Mouse (Mus musculus) stomach, embryonic 14.5 days (tissue): ENCODE measurements around the gene Pcnt. TPM values are rescaled to one million over a fixed set of nuclear protein-coding genes. Genes with fewer than 3 reads are reported as not detected.

Source experiments
- ATAC-seq: fragments of 200-750 bp; cut with Nextera tagmentation; 2 replicates; pipeline ENCODE4 v1.8.0; 2017; ENCODE audit warnings: low read depth, moderate TSS enrichment; ENCODE audit not compliant: insufficient number of reproducible peaks, insufficient read depth, low FRiP score
- H3K27ac ChIP-seq: fragments of 300-500 bp; sonication (generic); 2 replicates; pipeline ENCODE4 v1.5.1; 2014; ENCODE audit warnings: mild to moderate bottlenecking, low read length, moderate library complexity, mixed read lengths
- H3K27me3 ChIP-seq: fragments of 300-500 bp; sonication (generic); 2 replicates; pipeline ENCODE4 v1.6.1; 2014; ENCODE audit warnings: low read length, control low read depth, mixed read lengths; ENCODE audit not compliant: control insufficient read depth, insufficient read depth
- H3K36me3 ChIP-seq: fragments of 300-500 bp; sonication (generic); 2 replicates; pipeline ENCODE4 v1.6.1; 2014; ENCODE audit warnings: mild to moderate bottlenecking, control low read depth, low read length, moderate library complexity, mixed read lengths; ENCODE audit not compliant: control insufficient read depth, insufficient read depth
- H3K4me1 ChIP-seq: fragments of 300-500 bp; sonication (generic); 2 replicates; pipeline ENCODE4 v1.6.1; 2014; ENCODE audit warnings: low read length, control low read depth, mixed read lengths; ENCODE audit not compliant: control insufficient read depth, insufficient read depth
- H3K4me2 ChIP-seq: fragments of 300-500 bp; sonication (generic); replicated peaks from 2 replicates; pipeline ENCODE4 v1.6.1; 2014; ENCODE audit warnings: low read depth, low read length, control low read depth
- H3K4me3 ChIP-seq: fragments of 300-500 bp; sonication (generic); 2 replicates; pipeline ENCODE4 v1.5.1; 2014; ENCODE audit warnings: low read depth, low read length, control low read depth
- H3K9ac ChIP-seq: fragments of 300-500 bp; sonication (generic); replicated peaks from 2 replicates; pipeline ENCODE4 v1.6.1; 2014; ENCODE audit warnings: low read depth, mild to moderate bottlenecking, control low read depth, low read length, moderate library complexity, mixed read lengths
- H3K9me3 ChIP-seq: fragments of 300-500 bp; sonication (generic); 2 replicates; pipeline ENCODE4 v1.6.1; 2016; ENCODE audit warnings: low read depth, low read length, control low read depth; ENCODE audit not compliant: control insufficient read depth
- WGBS: fragments of 180-500 bp; shearing (Covaris S2); extraction: QIAGEN DNeasy Blood & Tissue Kit; methylation state at CpG from one replicate; pipeline ENCODE4 v1.1.7; 2014; 5-methylcytosine and 5-hydroxymethylcytosine counted together
- polyA plus RNA-seq: library from polyadenylated mRNA; unstranded; fragments of >200 nt; fragmentation: Nextera tagmentation; extraction: Ambion mirVana; gene quantifications from 2 replicates; pipeline ENCODE4 v1.2.1, GENCODE M21; 2014

Gene Pcnt
- polyA plus RNA-seq, 1 experiment from 2014 or later: 18.9 TPM

DNA sequence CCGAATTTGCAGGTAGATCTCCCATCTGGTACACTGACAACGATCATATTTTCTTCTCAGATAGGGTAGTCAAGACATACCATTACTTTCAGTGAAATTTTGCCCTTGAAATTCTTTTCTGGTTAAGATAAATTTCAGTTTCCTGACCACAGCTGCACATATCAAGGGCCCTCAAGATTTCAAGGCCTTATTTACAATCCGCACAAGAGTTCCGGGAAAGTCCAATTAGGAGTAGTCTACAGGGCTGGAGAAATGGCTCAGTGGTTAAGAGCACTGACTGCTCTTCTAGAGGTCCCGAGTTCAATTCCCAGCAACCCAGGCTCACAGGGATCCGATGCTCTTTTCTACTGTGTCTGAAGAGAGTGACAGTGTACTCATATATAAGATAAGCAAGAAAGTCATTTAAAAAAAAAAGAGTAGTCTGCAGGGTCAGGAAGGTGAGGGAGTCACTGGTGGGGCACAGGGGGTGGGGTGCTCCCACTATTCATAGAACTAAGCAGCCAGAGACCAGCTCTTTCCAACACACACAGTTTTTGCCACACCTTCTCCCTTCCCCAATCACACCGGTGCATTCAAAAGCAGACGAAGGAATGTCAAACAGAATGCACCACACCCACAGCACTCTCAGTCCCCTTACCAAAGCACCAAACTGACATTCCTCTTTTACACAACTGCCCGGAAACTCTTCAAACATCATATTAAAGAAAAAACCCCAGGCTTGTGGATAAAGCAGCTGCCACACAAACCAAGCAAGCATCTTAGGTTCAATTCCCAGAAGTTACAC, 3.3 kb downstream of the Pcnt start:
- no peaks in the 10 kb centered on the region for H3K9me3 ChIP-seq
- H3K27ac ChIP-seq: no peak overlapping the region; the same call in 1 of the 2 replicates
- no peaks in the 10 kb centered on the region for H3K27me3 ChIP-seq
- peaks cover 27% of the 10 kb centered on the region for H3K36me3 ChIP-seq
- no peak for ATAC-seq
- H3K9ac ChIP-seq: no peak overlapping the region
- H3K4me3 ChIP-seq: no peak overlapping the region
- WGBS: 76% methylated on average over 9 of the region's 9 CpGs
- H3K4me2 ChIP-seq: no peak overlapping the region
- no peaks in the 10 kb centered on the region for H3K4me1 ChIP-seq

DNA sequence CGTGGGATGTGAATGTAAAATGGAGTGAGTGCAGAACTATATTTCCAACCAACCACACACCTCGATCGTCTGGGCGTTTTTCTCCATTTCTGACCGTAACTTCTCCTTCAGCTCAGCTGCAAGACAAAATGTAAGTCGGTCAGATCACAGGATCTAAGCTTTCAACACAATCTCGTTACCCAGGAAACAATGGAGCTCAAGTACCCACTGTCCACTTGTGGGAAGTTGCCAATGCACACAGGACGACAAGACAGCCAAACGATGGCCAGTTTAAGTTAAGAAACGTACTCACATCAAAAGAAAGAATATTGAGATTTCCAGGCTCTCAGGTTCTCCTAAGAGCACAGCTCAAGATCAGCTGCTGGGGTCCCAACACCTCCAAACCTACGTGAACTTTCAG, 8.7 kb downstream of the Pcnt start:
- Histone ChIP-seq H3K9me3 (no peaks in the 10 kb centered on the region), H3K4me2 (no peak overlapping the region), H3K36me3 (peaks cover 77% of the 10 kb centered on the region), H3K27me3 (no peaks in the 10 kb centered on the region), H3K9ac (no peak overlapping the region), H3K4me3 (no peak overlapping the region), H3K27ac (no peak overlapping the region), H3K4me1 (no peaks in the 10 kb centered on the region)
- WGBS: 91% methylated on average over 11 of the region's 11 CpGs
- no peak for ATAC-seq

DNA sequence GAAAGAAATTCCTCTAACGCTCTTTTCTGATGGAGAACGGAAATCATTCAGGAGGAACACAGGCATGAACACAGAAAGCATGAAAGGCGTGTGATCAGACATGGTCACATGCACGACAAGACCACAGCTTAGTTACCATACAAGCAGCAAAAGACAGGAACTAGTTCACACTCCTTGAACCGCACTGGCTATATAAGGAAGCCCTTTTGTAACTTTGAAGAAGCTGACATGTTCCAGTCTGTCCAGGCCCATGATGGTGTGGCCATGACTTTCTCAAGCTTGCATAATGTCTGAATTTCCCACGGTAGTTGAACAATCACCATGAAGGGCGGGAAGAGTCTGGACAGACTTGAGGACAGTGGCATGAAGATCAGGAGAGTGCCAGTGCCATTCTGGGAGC, 16.9 kb downstream of the Pcnt start:
- Histone ChIP-seq H3K27ac (no peak overlapping the region), H3K9me3 (no peaks in the 10 kb centered on the region), H3K9ac (no peak overlapping the region), H3K36me3 (peaks cover 77% of the 10 kb centered on the region), H3K4me3 (no peak overlapping the region), H3K27me3 (no peaks in the 10 kb centered on the region), H3K4me2 (no peak overlapping the region), H3K4me1 (no peaks in the 10 kb centered on the region)
- ATAC-seq: no peak
- 95% methylated on average over 7 of the region's 7 CpGs for WGBS

DNA sequence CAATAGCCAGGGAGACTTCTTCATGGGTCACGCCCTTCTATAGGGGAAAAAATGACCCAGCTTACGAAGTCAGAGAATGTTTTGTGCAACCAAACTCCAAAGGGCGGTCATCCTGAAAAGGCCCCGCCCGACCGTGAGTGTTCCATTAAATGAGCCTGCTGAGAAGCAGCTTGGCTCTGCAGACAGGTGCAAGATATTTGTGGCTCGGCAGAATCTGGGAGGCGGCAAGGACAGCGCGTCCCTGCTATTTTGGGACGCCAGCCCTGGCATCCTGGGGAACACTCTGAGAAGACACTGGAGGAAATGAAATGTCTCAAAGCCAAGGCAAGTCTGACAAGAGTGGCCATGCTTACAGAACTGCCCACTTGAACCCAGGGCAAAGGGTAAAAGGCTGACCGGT, 25.8 kb downstream of the Pcnt start:
- Histone ChIP-seq H3K4me1 (no peaks in the 10 kb centered on the region), H3K27me3 (no peaks in the 10 kb centered on the region), H3K4me3 (no peak overlapping the region), H3K4me2 (no peak overlapping the region), H3K27ac (no peak overlapping the region), H3K36me3 (peaks cover 62% of the 10 kb centered on the region), H3K9me3 (no peaks in the 10 kb centered on the region), H3K9ac (no peak overlapping the region)
- 91% methylated on average over 12 of the region's 12 CpGs for WGBS
- no peak for ATAC-seq

DNA sequence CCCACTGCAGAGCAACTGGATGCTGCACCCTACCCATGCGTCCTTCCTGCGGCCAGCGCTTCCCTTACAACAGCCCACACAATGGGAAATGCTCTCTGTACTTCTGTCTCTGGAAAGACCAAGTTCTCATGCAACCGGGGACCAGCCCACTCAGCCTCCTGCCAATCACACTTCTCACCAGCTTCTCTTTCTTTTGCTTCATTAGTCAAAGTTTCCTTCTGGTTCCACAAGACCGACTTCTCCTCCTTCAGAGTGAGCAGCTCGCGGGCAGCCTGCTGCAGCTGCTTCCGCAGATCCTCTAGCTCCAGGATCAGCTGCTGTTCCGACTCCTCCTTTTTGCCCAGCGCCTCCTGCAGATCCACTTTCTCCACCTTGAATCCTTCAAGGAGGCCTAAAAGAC, 34.1 kb downstream of the Pcnt start:
- Histone ChIP-seq H3K36me3 (peaks cover 68% of the 10 kb centered on the region), H3K27me3 (no peaks in the 10 kb centered on the region), H3K9ac (no peak overlapping the region), H3K9me3 (no peaks in the 10 kb centered on the region), H3K27ac (no peak overlapping the region), H3K4me3 (no peak overlapping the region), H3K4me2 (no peak overlapping the region), H3K4me1 (no peaks in the 10 kb centered on the region)
- no peak for ATAC-seq
- 94% methylated on average over 10 of the region's 10 CpGs for WGBS

DNA sequence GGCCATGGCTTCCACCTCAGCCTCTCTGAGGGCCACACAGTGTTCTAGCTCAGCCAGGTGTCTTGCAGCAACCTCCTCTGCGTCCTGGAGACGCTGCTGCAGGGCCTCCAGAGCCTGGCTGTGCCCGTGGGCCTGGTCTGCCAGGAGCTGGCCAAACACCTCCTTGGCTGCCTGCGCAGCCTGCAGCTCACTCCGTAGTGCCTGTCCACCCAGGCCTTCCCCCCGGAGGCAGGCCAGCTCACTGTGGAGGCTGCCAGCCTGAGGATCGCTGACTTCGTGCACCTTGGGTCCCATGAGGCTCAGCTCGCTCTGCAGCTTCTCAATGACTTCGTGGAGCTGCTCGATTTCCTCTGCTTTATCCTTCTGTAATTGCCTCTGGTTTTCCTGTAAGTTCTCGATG, 50.0 kb downstream of the Pcnt start:
- Histone ChIP-seq H3K27me3 (no peaks in the 10 kb centered on the region), H3K9ac (no peak overlapping the region), H3K9me3 (no peaks in the 10 kb centered on the region), H3K36me3 (peaks cover 53% of the 10 kb centered on the region), H3K4me2 (no peak overlapping the region), H3K4me1 (no peaks in the 10 kb centered on the region), H3K4me3 (no peak overlapping the region), H3K27ac (no peak overlapping the region)
- WGBS: 93% methylated on average over 12 of the region's 12 CpGs
- no peak for ATAC-seq

DNA sequence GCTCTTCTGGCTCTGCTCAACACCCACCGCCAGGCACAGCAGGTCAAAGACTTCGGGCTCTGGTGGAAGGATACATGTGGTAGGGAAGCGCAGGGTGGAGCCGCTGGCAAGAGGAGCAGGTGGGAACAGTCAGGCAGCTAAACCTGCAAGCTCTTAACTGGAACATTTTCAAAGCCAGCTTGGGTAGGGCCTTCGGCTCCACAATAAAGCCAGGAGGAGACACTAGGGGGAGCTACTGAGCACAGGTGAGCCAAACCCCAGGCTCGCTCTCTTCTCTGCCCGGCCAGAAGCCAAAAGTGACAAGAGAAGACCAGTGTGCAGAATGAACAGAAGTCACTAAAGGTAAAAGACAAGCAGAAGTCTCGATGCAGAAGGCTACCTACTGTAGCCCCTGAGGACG, 50.8 kb downstream of the Pcnt start:
- WGBS: 81% methylated on average over 9 of the region's 9 CpGs
- Histone ChIP-seq H3K4me1 (no peaks in the 10 kb centered on the region), H3K9ac (no peak overlapping the region), H3K27ac (no peak overlapping the region), H3K27me3 (no peaks in the 10 kb centered on the region), H3K9me3 (no peaks in the 10 kb centered on the region), H3K36me3 (peaks cover 55% of the 10 kb centered on the region), H3K4me2 (no peak overlapping the region), H3K4me3 (no peak overlapping the region)
- no peak for ATAC-seq

DNA sequence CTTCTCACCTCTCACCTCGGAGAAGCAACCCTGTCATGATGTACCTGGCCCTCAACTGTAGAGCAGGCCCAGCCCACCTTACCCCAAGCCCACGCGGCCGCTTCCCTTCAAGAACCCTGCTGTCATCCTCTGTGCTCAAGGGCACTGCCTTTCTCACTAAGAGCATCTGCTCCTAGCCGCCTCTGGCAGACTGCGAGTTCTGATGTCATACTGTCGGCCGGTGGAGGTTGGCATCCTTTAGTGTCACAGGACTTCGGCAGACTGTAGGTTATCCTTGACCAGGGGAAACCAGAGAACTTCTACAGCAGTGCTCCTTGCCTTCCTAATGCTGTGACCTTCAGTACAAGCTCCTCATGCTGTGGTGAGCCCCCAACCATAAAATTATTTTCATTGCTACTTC, 51.4 kb downstream of the Pcnt start:
- H3K9ac ChIP-seq: no peak overlapping the region
- no peaks in the 10 kb centered on the region for H3K9me3 ChIP-seq
- no peak for ATAC-seq
- no peak overlapping the region for H3K27ac ChIP-seq
- H3K27me3 ChIP-seq: no peaks in the 10 kb centered on the region
- peaks cover 58% of the 10 kb centered on the region for H3K36me3 ChIP-seq
- H3K4me2 ChIP-seq: no peak overlapping the region
- no peak overlapping the region for H3K4me3 ChIP-seq
- no peaks in the 10 kb centered on the region for H3K4me1 ChIP-seq
- 96% methylated on average over 9 of the region's 9 CpGs for WGBS

DNA sequence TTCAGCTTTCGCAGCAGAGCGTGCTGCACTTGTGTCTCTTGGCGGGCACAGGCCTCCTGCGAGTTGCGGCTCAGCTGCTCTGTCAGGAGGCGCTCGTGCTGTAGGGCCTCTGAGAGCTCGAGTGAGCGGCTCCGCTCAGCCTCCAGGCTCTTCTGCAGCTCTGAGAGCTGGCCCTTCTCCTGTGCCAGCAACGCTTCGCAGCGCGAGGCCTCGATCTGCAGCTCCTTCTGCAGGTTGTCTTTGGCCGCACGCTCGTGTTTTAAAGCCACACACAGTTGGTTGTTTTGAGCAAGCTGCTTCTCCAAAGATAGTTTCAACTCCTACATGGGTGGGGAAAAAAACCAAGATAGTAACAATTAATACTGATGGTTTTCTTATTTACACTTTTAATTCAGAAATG, 67.6 kb downstream of the Pcnt start:
- H3K27me3 ChIP-seq: no peaks in the 10 kb centered on the region
- H3K4me2 ChIP-seq: no peak overlapping the region
- no peak overlapping the region for H3K4me3 ChIP-seq
- peaks cover 56% of the 10 kb centered on the region for H3K36me3 ChIP-seq
- H3K4me1 ChIP-seq: no peaks in the 10 kb centered on the region
- 91% methylated on average over 18 of the region's 18 CpGs for WGBS
- ATAC-seq: no peak
- no peaks in the 10 kb centered on the region for H3K9me3 ChIP-seq
- H3K27ac ChIP-seq: no peak overlapping the region
- no peak overlapping the region for H3K9ac ChIP-seq
